Mouse (Mus musculus) heart, embryonic 11.5 days (tissue): ENCODE data around the gene Pou2f3. TPM values are rescaled to one million over a fixed set of nuclear protein-coding genes. Genes with fewer than 3 reads are reported as not detected.

Source experiments
- ATAC-seq: fragments of 200-750 bp; cut with Nextera tagmentation; replicated peaks from 2 replicates; pipeline ENCODE4 v1.8.0; 2017; ENCODE audit warnings: moderate library complexity; ENCODE audit not compliant: insufficient number of reproducible peaks, low FRiP score, low TSS enrichment
- H3K27ac ChIP-seq: fragments of 300-500 bp; sonication (generic); 2 replicates; pipeline ENCODE4 v1.5.1; 2014; ENCODE audit warnings: mild to moderate bottlenecking, low read depth, low read length
- H3K27me3 ChIP-seq: fragments of 300-500 bp; sonication (generic); 2 replicates; pipeline ENCODE4 v1.6.1; 2014; ENCODE audit warnings: mild to moderate bottlenecking, low read length, mixed read lengths; ENCODE audit not compliant: control insufficient read depth, insufficient read depth
- H3K36me3 ChIP-seq: fragments of 300-500 bp; sonication (generic); 2 replicates; pipeline ENCODE4 v1.6.1; 2014; ENCODE audit warnings: mild to moderate bottlenecking, low read length, moderate library complexity, mixed read lengths; ENCODE audit not compliant: control insufficient read depth, insufficient read depth
- H3K4me1 ChIP-seq: fragments of 300-500 bp; sonication (generic); 2 replicates; pipeline ENCODE4 v1.6.1; 2014; ENCODE audit warnings: low read length; ENCODE audit not compliant: control insufficient read depth, insufficient read depth
- H3K4me2 ChIP-seq: fragments of 300-500 bp; sonication (generic); 2 replicates; pipeline ENCODE4 v1.6.1; 2014; ENCODE audit warnings: mild to moderate bottlenecking, moderate library complexity
- H3K4me3 ChIP-seq: fragments of 300-500 bp; sonication (generic); 2 replicates; pipeline ENCODE4 v1.5.1; 2014; ENCODE audit warnings: low read depth, low read length
- H3K9ac ChIP-seq: fragments of 300-500 bp; sonication (generic); 2 replicates; pipeline ENCODE4 v1.6.1; 2014; ENCODE audit warnings: mild to moderate bottlenecking, low read depth, low read length, moderate library complexity
- H3K9me3 ChIP-seq: fragments of 300-500 bp; sonication (generic); replicated peaks from 2 replicates; pipeline ENCODE4 v1.6.1; 2016; ENCODE audit warnings: low read length; ENCODE audit not compliant: control insufficient read depth
- WGBS: fragments of 180-500 bp; shearing (Covaris S2); extraction: QIAGEN DNeasy Blood & Tissue Kit; methylation state at CpG from one replicate; pipeline ENCODE4 v1.1.7; 2014; ENCODE audit not compliant: insufficient replicate concordance; 5-methylcytosine and 5-hydroxymethylcytosine counted together
- polyA plus RNA-seq: library from polyadenylated mRNA; unstranded; fragments of >200 nt; fragmentation: Nextera tagmentation; extraction: Ambion mirVana; gene quantifications from 2 replicates; pipeline ENCODE4 v1.2.1, GENCODE M21; 2014

Pou2f3 gene
- polyA plus RNA-seq, 1 experiment from 2014 or later, result not detected

- Histone ChIP-seq H3K36me3 (no peaks in the 10 kb centered on the region), H3K9ac (no peak overlapping the region), H3K9me3 (no peaks in the 10 kb centered on the region), H3K4me2 (no peak overlapping the region), H3K27me3 (no peaks in the 10 kb centered on the region), H3K4me1 (peaks cover 32% of the 10 kb centered on the region), H3K27ac (no peak overlapping the region), H3K4me3 (no peak overlapping the region)
- ATAC-seq, result no peak
- 51% methylated on average over 4 of the region's 4 CpGs for WGBS
Observed at GRCm38 (mm10) chr9:43241291-43241690, 31.1 kb upstream of the Pou2f3 start.

- WGBS, result 25% methylated on average over 2 of the region's 2 CpGs
- no peaks in the 10 kb centered on the region for H3K27me3 ChIP-seq
- peaks cover 30% of the 10 kb centered on the region for H3K4me1 ChIP-seq
- H3K4me3 ChIP-seq, result peak overlapping the region; percentile 90
- H3K36me3 ChIP-seq, result no peaks in the 10 kb centered on the region
- ATAC-seq, result 0 out of 2 replicates have a peak, but pooled peaks have one; percentile 27
- H3K9ac ChIP-seq, result peak overlapping the region; percentile 2; the same call in 1 of the 2 replicates
- no peaks in the 10 kb centered on the region for H3K9me3 ChIP-seq
- H3K27ac ChIP-seq, result peak overlapping the region; percentile 89
- peak overlapping the region; percentile 68 for H3K4me2 ChIP-seq
Observed at GRCm38 (mm10) chr9:43240594-43240900, 30.4 kb upstream of the Pou2f3 start.

- Histone ChIP-seq H3K4me2 (peak within 1 kb of the TSS; percentile 68), H3K9me3 (no peaks in the 10 kb centered on the region), H3K4me3 (peak within 1 kb of the TSS; percentile 90), H3K27ac (peak within 1 kb of the TSS; percentile 89), H3K36me3 (no peaks in the 10 kb centered on the region), H3K9ac (peak within 1 kb of the TSS; percentile 86), H3K27me3 (no peaks in the 10 kb centered on the region), H3K4me1 (peaks cover 35% of the 10 kb centered on the region)
- under 1% methylated on average over 43 of the region's 44 CpGs for WGBS
- ATAC-seq, result peak; percentile 85
Observed at GRCm38 (mm10) chr9:43239712-43240593, 29.8 kb upstream of the Pou2f3 start, which contains the start of gene Oaf. TSS of gene Oaf (minus strand) at chr9:43239911.

- ATAC-seq, result 0 out of 2 replicates have a peak, but pooled peaks have one; percentile 12
- H3K4me1 ChIP-seq, result peaks cover 44% of the 10 kb centered on the region
- under 1% methylated on average over 50 of the region's 51 CpGs for WGBS
- H3K9me3 ChIP-seq, result no peaks in the 10 kb centered on the region
- peak overlapping the region; percentile 90 for H3K4me3 ChIP-seq
- no peaks in the 10 kb centered on the region for H3K36me3 ChIP-seq
- peak overlapping the region; percentile 68 for H3K4me2 ChIP-seq
- peak overlapping the region; percentile 89 for H3K27ac ChIP-seq
- no peaks in the 10 kb centered on the region for H3K27me3 ChIP-seq
- H3K9ac ChIP-seq, result peak overlapping the region; percentile 86
Observed at GRCm38 (mm10) chr9:43238631-43239545, 28.7 kb upstream of the Pou2f3 start.

- H3K4me1 ChIP-seq, result peaks cover 51% of the 10 kb centered on the region
- peak overlapping the region; percentile 68 for H3K4me2 ChIP-seq
- no peak overlapping the region for H3K27ac ChIP-seq
- ATAC-seq, result no peak
- no peaks in the 10 kb centered on the region for H3K27me3 ChIP-seq
- H3K9ac ChIP-seq, result peak overlapping the region; percentile 86
- WGBS, result 43% methylated on average over 2 of the region's 2 CpGs
- no peaks in the 10 kb centered on the region for H3K9me3 ChIP-seq
- H3K4me3 ChIP-seq, result peak overlapping the region; percentile 90
- H3K36me3 ChIP-seq, result no peaks in the 10 kb centered on the region
Observed at GRCm38 (mm10) chr9:43238167-43238566, 28.0 kb upstream of the Pou2f3 start.

- Histone ChIP-seq H3K4me3 (peak overlapping the region; percentile 90), H3K36me3 (no peaks in the 10 kb centered on the region), H3K9ac (peak overlapping the region; percentile 86), H3K4me2 (peak overlapping the region; percentile 68), H3K9me3 (no peaks in the 10 kb centered on the region), H3K27me3 (no peaks in the 10 kb centered on the region), H3K27ac (no peak overlapping the region), H3K4me1 (peaks cover 60% of the 10 kb centered on the region)
- WGBS, result 37% methylated on average over 7 of the region's 7 CpGs
- ATAC-seq, result no peak
Observed at GRCm38 (mm10) chr9:43237111-43237775, 27.1 kb upstream of the Pou2f3 start.

- no peaks in the 10 kb centered on the region for H3K36me3 ChIP-seq
- no peaks in the 10 kb centered on the region for H3K9me3 ChIP-seq
- no peak for ATAC-seq
- no peak overlapping the region for H3K4me3 ChIP-seq
- 85% methylated on average over 7 of the region's 7 CpGs for whole genome bisulfite sequencing
- no peak overlapping the region for H3K27ac ChIP-seq
- no peak overlapping the region for H3K4me2 ChIP-seq
- no peaks in the 10 kb centered on the region for H3K27me3 ChIP-seq
- H3K9ac ChIP-seq, result no peak overlapping the region
- H3K4me1 ChIP-seq, result peaks cover 67% of the 10 kb centered on the region
Observed at GRCm38 (mm10) chr9:43236576-43236975, 26.4 kb upstream of the Pou2f3 start.

- Histone ChIP-seq H3K4me2 (no peak overlapping the region), H3K9me3 (no peaks in the 10 kb centered on the region), H3K9ac (no peak overlapping the region), H3K4me1 (peaks cover 71% of the 10 kb centered on the region), H3K27me3 (no peaks in the 10 kb centered on the region), H3K36me3 (no peaks in the 10 kb centered on the region; the same call in 1 of the 2 replicates), H3K27ac (no peak overlapping the region), H3K4me3 (no peak overlapping the region)
- 79% methylated on average over 1 of the region's 1 CpGs for WGBS
- no peak for ATAC-seq
Observed at GRCm38 (mm10) chr9:43236106-43236505, 25.9 kb upstream of the Pou2f3 start.
